Mouse (Mus musculus): Measurements from ENCODE around the gene Gm136. TPM values are rescaled to one million over a fixed set of nuclear protein-coding genes. Genes with fewer than 3 reads are reported as not detected.

The Gm136 gene
- polyA plus RNA-seq, 1 experiment from 2014 or later = not detected

Other genes starting within 250 kb of the Gm136 start
- 12.2 and 14.7 TPM in 2 replicates for gene Akirin2, start 205.3 kb downstream of the Gm136 start, polyA plus RNA-seq (2015; fragmentation: Nextera tagmentation; extraction: Ambion mirVana)
- gene Orc3, start 141.3 kb downstream of the Gm136 start, polyA plus RNA-seq (2015; fragmentation: Nextera tagmentation; extraction: Ambion mirVana) = 72.2 and 77.5 TPM in 2 replicates
- 68.2 and 68.8 TPM in 2 replicates for gene Rars2, start 141.3 kb downstream of the Gm136 start, polyA plus RNA-seq (2015; fragmentation: Nextera tagmentation; extraction: Ambion mirVana)
- 67.3 and 84.3 TPM in 2 replicates for gene Slc35a1, start 68.8 kb downstream of the Gm136 start, polyA plus RNA-seq (2015; fragmentation: Nextera tagmentation; extraction: Ambion mirVana)
- 0.25 and 0.64 TPM in 2 replicates for gene Cfap206, start 26.1 kb downstream of the Gm136 start, polyA plus RNA-seq (2015; fragmentation: Nextera tagmentation; extraction: Ambion mirVana)
- gene Smim8, start 22.2 kb upstream of the Gm136 start, polyA plus RNA-seq (2015; fragmentation: Nextera tagmentation; extraction: Ambion mirVana) = 37.3 and 43.4 TPM in 2 replicates
- 14.0 and 14.8 TPM in 2 replicates for gene Zfp292, start 126.7 kb upstream of the Gm136 start, polyA plus RNA-seq (2015; fragmentation: Nextera tagmentation; extraction: Ambion mirVana)
- gene Cga, start 137.5 kb upstream of the Gm136 start, polyA plus RNA-seq (2015; fragmentation: Nextera tagmentation; extraction: Ambion mirVana) = not detected in 2 replicates